In the genomic region with DNA sequence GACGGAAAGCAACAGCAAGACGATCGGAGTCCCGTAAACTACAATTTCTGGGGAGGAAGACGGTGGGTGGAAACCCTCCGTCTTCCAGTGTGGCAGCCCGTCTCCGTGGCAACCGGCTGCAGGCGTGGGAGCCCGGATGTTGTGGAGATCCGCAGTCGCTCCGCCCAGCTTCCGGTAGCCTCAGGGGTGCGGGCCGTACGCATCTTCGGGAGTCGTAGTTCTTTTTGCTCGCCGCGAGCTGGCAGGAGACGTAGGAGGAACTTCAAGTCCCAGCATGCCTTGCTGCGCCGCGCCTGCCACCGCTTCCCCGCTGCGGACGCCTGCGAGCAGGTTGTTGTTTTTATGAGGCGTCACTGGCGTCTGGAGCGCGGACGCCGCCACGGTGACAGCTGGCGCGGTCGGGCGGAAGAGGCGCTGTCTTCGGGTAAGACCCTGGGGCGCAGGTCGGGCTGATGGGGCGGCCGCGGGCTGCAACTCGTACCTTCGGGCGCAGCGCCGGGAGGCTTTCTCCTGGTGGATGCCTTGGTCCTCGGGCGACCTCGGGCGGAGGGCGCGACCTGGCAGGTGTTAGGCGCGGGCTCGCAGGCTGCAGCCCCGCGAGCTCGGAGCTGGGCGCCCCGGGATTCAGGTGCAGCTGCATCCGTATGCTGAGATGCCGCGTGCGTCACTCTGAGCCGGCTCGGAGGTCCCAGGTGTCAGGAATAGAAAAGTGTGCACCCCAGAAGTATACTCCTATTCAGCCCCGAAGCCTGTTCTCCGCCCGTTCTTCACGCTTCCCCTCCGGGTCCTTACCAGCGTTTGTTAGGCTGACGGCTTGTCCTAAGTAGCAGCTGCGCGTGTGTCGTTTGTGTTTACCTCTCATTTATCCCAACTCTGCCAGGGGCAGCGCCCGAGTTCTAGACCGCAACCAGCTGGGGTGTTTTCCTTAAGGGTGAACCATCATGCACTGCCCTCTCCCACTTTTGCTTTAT, we compare ENCODE assay signal across 8 mouse cellular contexts. TPM values are rescaled to one million over a fixed set of nuclear protein-coding genes. Genes with fewer than 3 reads are reported as not detected.
DNase-seq lines count a peak whose midpoint lies in the region; ATAC-seq and TF ChIP-seq lines count a peak whose summit lies in the region.

Ccpg1os (minus strand) TSS at position 133 of the 971 bp plus-strand sequence.
Ccpg1 (plus strand) TSS at position 180 of the 971 bp plus-strand sequence.

- no peak within 1 kb of the TSS for H3K27ac ChIP-seq in ES-Bruce4 (ENCODE audit: insufficient read depth, low read length)
- H3K27ac ChIP-seq in forebrain, embryonic 13.5 days: peak within 1 kb of the TSS; percentile 86
- H3K27ac ChIP-seq in liver, postnatal 0 days (ENCODE audit: low read depth): peak within 1 kb of the TSS; percentile 82
- H3K27ac ChIP-seq in neural tube, embryonic 14.5 days (ENCODE audit: low read depth, low read length): peak within 1 kb of the TSS; percentile 85

- peak within 1 kb of the TSS; percentile 98 for H3K4me3 ChIP-seq in ES-Bruce4 (ENCODE audit: low read depth, low read length)
- peak within 1 kb of the TSS; percentile 93 for H3K4me3 ChIP-seq in forebrain, embryonic 13.5 days
- H3K4me3 ChIP-seq in liver, postnatal 0 days (ENCODE audit: low read depth, low read length): peak within 1 kb of the TSS; percentile 63
- peak within 1 kb of the TSS; percentile 87 for H3K4me3 ChIP-seq in neural tube, embryonic 14.5 days (ENCODE audit: low read depth, low read length)

- peak; percentile 100 for ATAC-seq in cerebellum, adult (ENCODE audit: insufficient number of reproducible peaks, low FRiP score, low TSS enrichment)
- peak; percentile 100 for ATAC-seq in forebrain, embryonic 13.5 days
- ATAC-seq in liver, postnatal 0 days: peak; percentile 99
- peak; percentile 100 for ATAC-seq in neural tube, embryonic 14.5 days (ENCODE audit: low read depth)

- no peak for TF ChIP-seq CTCF in ES-Bruce4 (IDR thresholded peaks at IDR 0.05; ENCODE audit: low read depth, low read length)
- TF ChIP-seq CTCF in liver, postnatal 0 days (IDR thresholded peaks at IDR 0.05; ENCODE audit: low read depth): peak; percentile 37

- H3K9ac ChIP-seq in ES-Bruce4 (ENCODE audit: low read depth, poor library complexity, severe bottlenecking): peak within 1 kb of the TSS; percentile 56
- peak within 1 kb of the TSS; percentile 86 for H3K9ac ChIP-seq in forebrain, embryonic 13.5 days
- H3K9ac ChIP-seq in liver, postnatal 0 days (replicated peaks): peak within 1 kb of the TSS; percentile 70
- peak within 1 kb of the TSS; percentile 87 for H3K9ac ChIP-seq in neural tube, embryonic 14.5 days (replicated peaks; ENCODE audit: low read depth, low read length)

- TF ChIP-seq POLR2A in ES-Bruce4 (IDR thresholded peaks at IDR 0.05; ENCODE audit: insufficient read depth, low read length): peak; percentile 12

- H3K27me3 ChIP-seq in ES-Bruce4 (ENCODE audit: control insufficient read depth, insufficient read depth, low read length, poor library complexity, severe bottlenecking): no peaks in the 10 kb centered on the region
- no peaks in the 10 kb centered on the region for H3K27me3 ChIP-seq in forebrain, embryonic 13.5 days
- H3K27me3 ChIP-seq in liver, postnatal 0 days (ENCODE audit: insufficient read depth, low read length): no peaks in the 10 kb centered on the region
- no peaks in the 10 kb centered on the region for H3K27me3 ChIP-seq in neural tube, embryonic 14.5 days (ENCODE audit: control insufficient read depth, insufficient read depth, low read length)

- TF ChIP-seq EP300 in ES-Bruce4 (IDR thresholded peaks at IDR 0.05; ENCODE audit: insufficient read depth, low read depth, low read length): no peak
- no peak; the same call in 1 of the 2 replicates for TF ChIP-seq EP300 in liver, postnatal 0 days (IDR thresholded peaks at IDR 0.05; ENCODE audit: low read depth)

- under 1% methylated on average over 87 of the region's 88 CpGs for WGBS in forebrain, embryonic 13.5 days
- under 1% methylated on average over 88 of the region's 88 CpGs for WGBS in large intestine, adult 2 months
- WGBS in liver, postnatal 0 days (ENCODE audit: insufficient replicate concordance): under 1% methylated on average over 81 of the region's 88 CpGs
- WGBS in neural tube, embryonic 14.5 days: under 1% methylated on average over 87 of the region's 88 CpGs

- intact Hi-C loops in heart, postnatal 10 days (cut with DNase I): no loop called here

- peak; percentile 97 for DNase-seq in heart, postnatal 10 days
- DNase-seq in large intestine, adult 2 months (ENCODE audit: low read depth, low spot score): peak; percentile 89
- peak; percentile 96 for DNase-seq in liver, postnatal 0 days
- peak; percentile 95 for DNase-seq in testis, postnatal 10 days (ENCODE audit: low spot score)

- no peaks in the 10 kb centered on the region for H3K9me3 ChIP-seq in ES-Bruce4 (replicated peaks; ENCODE audit: control insufficient read depth, insufficient read depth, low read length, poor library complexity, severe bottlenecking)
- no peaks in the 10 kb centered on the region for H3K9me3 ChIP-seq in forebrain, embryonic 13.5 days (replicated peaks)
- H3K9me3 ChIP-seq in liver, postnatal 0 days (ENCODE audit: low read length): no peaks in the 10 kb centered on the region
- H3K9me3 ChIP-seq in neural tube, embryonic 14.5 days (ENCODE audit: control insufficient read depth, low read length): no peaks in the 10 kb centered on the region

- no peaks in the 10 kb centered on the region for H3K36me3 ChIP-seq in ES-Bruce4 (ENCODE audit: control insufficient read depth, insufficient read depth, low read length, poor library complexity, severe bottlenecking)
- H3K36me3 ChIP-seq in forebrain, embryonic 13.5 days (ENCODE audit: poor library complexity, severe bottlenecking): no peaks in the 10 kb centered on the region
- no peaks in the 10 kb centered on the region for H3K36me3 ChIP-seq in liver, postnatal 0 days (replicated peaks; ENCODE audit: insufficient read depth, low read length)
- no peaks in the 10 kb centered on the region for H3K36me3 ChIP-seq in neural tube, embryonic 14.5 days (ENCODE audit: control insufficient read depth, insufficient read depth, low read length)

- no peaks in the 10 kb centered on the region for H3K4me1 ChIP-seq in ES-Bruce4 (ENCODE audit: control insufficient read depth, insufficient read depth, low read length)
- H3K4me1 ChIP-seq in forebrain, embryonic 13.5 days: peaks cover 19% of the 10 kb centered on the region
- peaks cover 20% of the 10 kb centered on the region for H3K4me1 ChIP-seq in liver, postnatal 0 days (ENCODE audit: insufficient read depth)
- H3K4me1 ChIP-seq in neural tube, embryonic 14.5 days (ENCODE audit: control insufficient read depth, insufficient read depth, low read length): peaks cover 12% of the 10 kb centered on the region

- peak within 1 kb of the TSS; percentile 89 for H3K4me2 ChIP-seq in forebrain, embryonic 13.5 days
- H3K4me2 ChIP-seq in liver, postnatal 0 days (ENCODE audit: low read depth, low read length): peak within 1 kb of the TSS; percentile 88
- peak within 1 kb of the TSS; percentile 71 for H3K4me2 ChIP-seq in neural tube, embryonic 14.5 days (ENCODE audit: low read depth, low read length)

RNA-seq across cellular contexts. Expression of gene Ccpg1os, which starts in this region (rescaled TPM):
- polyA plus RNA-seq in ES-Bruce4 (2011; ENCODE audit: insufficient read depth, insufficient read length, low read depth, missing spikeins): 13.0 and 15.4 TPM in 2 replicates
- 26.4 and 26.9 TPM in 2 replicates for polyA plus RNA-seq in forebrain, embryonic 13.5 days (2015; fragmentation: Nextera tagmentation; extraction: Ambion mirVana)
- total RNA-seq in heart, postnatal 10 days (2021): 1 to 10 TPM; 4.6 to 4.7 TPM
- 5.7 and 7.2 TPM in 2 replicates for polyA plus RNA-seq in large intestine, adult 2 months (2012; rRNA removed)
- polyA plus RNA-seq in liver, postnatal 0 days (2015; fragmentation: Nextera tagmentation; extraction: Ambion mirVana): 4.8 and 5.4 TPM in 2 replicates
- polyA plus RNA-seq in neural tube, embryonic 14.5 days (2014; fragmentation: Nextera tagmentation; extraction: Ambion mirVana): 22.1 and 25.1 TPM in 2 replicates

RNA-seq across cellular contexts. Expression of gene Ccpg1, which starts in this region (rescaled TPM):
- 41.5 and 41.9 TPM in 2 replicates for polyA plus RNA-seq in ES-Bruce4 (2011; ENCODE audit: insufficient read depth, insufficient read length, low read depth, missing spikeins)
- 32.0 and 32.5 TPM in 2 replicates for polyA plus RNA-seq in forebrain, embryonic 13.5 days (2015; fragmentation: Nextera tagmentation; extraction: Ambion mirVana)
- 10 to 100 TPM; 53.4 to 53.9 TPM for total RNA-seq in heart, postnatal 10 days (2021)
- polyA plus RNA-seq in large intestine, adult 2 months (2012; rRNA removed): 5.8 and 6.6 TPM in 2 replicates
- 14.6 and 15.2 TPM in 2 replicates for polyA plus RNA-seq in liver, postnatal 0 days (2015; fragmentation: Nextera tagmentation; extraction: Ambion mirVana)
- 33.8 and 47.7 TPM in 2 replicates for polyA plus RNA-seq in neural tube, embryonic 14.5 days (2014; fragmentation: Nextera tagmentation; extraction: Ambion mirVana)
